Mouse (Mus musculus) monocyte, adult 5-6 weeks (primary cell): ENCODE data around the gene Rhbdd1. TPM values are rescaled to one million over a fixed set of nuclear protein-coding genes. Genes with fewer than 3 reads are reported as not detected.
A peak's percentile ranks its signal among the peaks of the same experiment; 100 is the strongest.

Experiments
- ATAC-seq: fragments of 153-309, 156-312 bp; replicated peaks from 2 replicates; pipeline ENCODE4 v1.8.0; 2017; ENCODE audit warnings: mild to moderate bottlenecking; ENCODE audit not compliant: low TSS enrichment, insufficient number of reproducible peaks, severe bottlenecking, poor library complexity, low FRiP score
- total RNA-seq: library from RNA; stranded (forward); fragments of 200-1000, 200-491, 200-594 nt; gene quantifications from 3 replicates; pipeline ENCODE4 v1.2.3, GENCODE M21; 2017

Rhbdd1 gene
- total RNA-seq = 20.5 to 28.8 TPM (median 20.9 TPM) in 3 replicates

DNA sequence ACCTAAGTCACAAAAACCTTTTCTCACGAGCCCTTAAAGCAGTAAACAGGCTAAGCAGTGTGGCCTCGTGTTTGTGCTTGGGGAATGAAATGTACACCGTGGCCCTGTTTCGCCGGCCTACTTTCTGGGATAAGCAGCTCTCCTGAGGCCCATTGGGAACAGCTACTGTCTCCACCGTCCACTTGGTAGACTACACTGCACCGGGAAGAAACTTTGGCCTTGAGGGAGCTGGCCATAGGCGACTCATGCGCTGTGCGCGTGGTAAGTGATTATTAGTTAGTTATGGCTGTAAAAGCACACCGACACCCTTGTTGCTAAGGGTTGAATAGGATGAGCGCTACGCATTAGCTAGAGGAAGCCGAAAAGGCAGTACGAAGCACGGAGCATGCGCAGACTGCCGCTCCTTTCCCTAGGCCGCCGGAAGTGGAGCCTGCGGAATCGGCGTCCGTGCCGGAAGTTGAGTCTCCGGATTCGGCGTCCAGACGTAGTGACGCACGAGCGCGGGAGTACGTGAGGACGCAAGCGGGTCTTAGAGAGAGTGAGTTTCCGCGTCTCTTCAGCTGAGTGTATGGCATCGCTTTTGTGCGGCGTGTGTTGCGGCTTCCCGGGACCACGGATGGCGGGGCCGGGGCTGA lies at the start of gene Rhbdd1:
Gene Rhbdd1, plus strand, starts transcription at position 342 of the 635 bp plus-strand sequence.
- peak; percentile 99 for ATAC-seq

DNA sequence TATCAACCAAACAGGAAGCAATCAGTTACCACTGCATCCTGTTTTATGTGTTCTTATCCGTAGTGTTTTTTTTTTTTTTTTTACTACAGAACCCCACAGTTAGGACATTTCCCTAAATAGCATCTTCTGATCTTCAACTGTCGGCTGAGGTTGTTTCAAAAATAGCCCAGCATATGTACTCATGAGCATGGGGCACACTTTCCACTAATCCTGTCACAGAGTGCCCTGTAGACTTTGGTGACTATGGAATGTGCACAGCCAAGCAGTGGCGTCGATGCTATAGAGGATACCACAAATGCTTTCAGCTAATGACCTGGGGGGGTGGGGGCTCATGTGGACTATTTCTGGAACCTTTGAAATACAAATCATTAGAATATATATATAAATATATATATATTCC lies 48.7 kb upstream of the Rhbdd1 start:
- no peak for ATAC-seq

DNA sequence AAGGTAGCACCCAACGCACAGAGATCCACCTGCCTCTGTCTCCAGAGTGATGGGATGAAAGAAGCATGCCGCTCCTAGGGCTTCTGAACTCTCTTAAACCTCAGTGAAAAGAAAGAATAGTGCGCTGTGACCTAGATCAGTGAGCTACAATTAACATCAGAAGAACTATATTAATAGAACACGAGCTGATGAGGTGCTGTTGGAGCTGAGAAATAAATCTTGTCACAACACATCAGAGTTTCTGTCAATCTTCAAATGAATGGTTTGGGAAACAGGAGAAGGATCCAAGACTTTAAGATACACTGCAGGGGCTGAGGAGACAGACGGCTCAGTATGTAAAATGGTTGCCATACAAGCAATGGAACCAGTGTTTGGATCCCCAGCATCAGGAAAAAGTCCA lies 44.0 kb upstream of the Rhbdd1 start:
- ATAC-seq = no peak

DNA sequence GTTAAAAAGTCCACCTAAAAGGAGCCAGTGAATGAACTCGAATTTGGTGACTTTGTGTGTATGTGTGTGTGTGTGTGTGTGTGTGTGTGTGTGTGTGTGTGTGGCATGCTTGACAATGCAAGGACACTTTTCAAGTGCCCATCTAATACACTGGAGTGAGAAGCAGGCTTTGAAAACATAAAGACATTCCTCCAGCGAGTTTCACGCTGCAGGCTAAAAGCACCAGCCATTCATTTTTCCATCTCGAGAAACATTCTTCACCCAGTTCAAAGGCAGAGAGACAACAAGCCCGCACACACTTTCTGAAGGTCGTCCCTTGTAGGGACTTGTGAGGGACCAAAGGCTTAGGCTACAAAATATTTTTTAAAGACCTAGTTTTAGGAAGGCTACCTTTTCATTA lies 42.7 kb upstream of the Rhbdd1 start:
- ATAC-seq = no peak

DNA sequence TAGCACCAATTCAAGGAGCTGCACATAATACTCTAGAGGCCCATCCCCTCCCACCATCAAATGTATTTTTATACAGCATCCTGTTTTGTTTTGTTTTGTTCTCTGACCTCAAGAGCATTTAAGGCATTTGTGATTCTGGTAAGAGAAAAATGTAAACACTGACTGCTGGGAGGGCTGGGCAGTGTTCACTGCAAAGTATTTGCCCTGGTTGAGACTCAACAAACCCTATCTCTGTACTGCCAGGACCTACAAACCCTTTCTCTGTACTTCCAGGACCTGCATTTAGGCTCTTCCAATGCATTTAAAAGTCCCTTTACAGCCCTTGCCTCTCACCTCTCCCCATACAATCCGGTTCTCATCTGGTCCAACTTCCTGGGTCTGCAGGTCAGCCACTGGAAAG lies 41.9 kb upstream of the Rhbdd1 start:
- no peak for ATAC-seq

DNA sequence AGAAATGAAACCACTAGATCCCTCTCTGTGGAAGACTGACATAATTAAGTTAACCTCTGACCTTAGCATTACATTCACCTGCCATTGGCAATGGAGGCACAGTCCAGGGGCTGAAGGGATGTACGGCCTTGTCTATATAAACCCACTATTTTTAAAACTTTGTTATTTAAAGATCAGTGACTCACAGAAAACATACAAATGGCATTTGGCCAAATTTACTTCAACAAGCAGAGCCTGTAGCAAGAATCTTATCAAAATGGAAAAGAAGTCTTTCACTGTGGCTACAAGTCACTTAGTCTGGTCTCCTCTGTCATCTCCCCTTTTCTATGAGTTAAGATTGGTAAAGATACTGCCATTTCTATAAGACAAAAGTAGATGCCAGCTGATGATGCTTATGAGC lies 36.5 kb upstream of the Rhbdd1 start:
- ATAC-seq = no peak

DNA sequence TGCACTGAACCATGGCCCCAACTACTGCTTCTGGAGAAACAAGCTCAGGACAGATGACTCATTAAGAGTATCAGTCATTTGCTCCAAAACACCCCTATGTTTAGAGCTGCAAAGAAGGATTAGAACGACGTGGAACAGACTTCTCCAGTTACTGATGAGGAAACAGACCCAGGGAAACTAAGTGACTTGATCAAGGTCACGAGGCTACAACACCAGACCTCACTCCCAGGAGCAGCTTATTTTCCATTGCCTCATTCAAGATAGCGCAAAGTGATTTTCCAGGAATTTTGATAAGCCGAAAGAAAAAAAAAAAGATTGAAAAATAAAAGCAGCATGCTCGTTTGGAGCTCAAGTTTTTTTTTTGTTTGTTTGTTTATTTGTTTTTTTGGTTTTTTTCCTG lies 34.4 kb upstream of the Rhbdd1 start:
- no peak for ATAC-seq

DNA sequence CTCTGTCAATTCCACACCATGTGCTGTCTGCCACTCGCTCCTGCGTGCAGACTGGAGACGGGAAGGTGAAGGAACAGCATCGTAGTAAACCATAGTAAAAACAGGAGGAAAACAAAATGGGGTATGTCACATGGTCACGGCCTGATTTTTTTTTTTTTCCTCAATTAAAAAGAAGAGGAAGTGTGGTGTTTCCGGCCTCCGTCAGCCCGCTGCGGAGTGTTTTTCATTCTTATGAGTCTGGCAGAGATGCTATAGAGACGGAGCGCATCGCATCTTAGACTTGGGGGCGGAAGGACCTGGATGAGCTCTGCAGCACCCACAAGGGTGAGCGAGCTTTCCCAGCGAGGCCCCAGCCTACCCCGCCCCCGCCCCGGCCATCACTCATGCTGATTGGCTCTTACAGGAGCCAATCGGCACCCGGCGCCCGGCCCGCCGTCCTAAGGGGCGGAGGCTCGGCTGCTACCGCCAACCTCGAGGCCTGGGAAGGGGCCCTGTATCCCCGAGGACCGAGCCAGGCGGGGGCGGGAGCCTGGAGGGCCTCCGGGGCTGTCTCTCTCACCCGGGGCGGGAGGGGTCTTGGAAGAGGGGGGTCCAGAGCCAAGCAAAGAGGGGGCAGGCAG lies 33.1 kb upstream of the Rhbdd1 start:
- ATAC-seq = peak; percentile 77

DNA sequence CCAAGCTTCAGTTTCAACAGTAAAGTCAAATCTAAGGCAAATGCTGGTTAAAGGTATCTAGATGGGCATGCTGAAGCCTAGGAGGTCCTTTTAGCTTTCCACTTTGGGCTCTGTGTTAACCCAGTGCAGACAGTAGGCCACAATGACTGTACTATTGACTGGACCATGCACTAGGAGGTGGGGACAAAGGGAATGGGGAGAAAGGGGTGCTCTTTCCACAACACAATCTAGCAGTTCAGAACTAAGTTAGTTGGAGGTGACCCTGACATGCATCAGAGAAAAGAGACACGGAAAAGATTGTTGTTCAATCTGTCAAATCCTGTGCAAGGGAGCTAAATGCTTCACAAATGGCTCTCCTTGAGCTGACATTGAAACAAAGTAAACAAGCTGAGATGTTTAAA lies 32.4 kb upstream of the Rhbdd1 start:
- ATAC-seq = no peak

DNA sequence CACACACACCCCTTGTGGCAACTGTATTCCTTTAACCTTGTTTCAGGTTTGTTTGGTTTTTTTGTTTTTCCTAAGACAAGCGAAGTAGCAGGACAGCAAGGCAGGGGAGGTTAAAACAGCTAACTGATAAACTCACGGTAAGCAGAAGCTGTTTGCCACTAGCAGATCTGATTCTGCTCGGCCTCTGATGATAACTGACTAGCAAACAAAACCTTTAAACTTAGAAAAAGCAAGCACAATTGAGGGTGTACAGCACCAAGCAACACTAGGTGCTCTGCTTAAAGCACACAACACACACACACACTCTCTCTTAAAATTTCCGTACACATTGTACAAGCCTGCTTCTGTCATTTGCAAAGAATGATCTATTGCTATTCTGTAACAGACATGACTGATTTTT lies 31.8 kb upstream of the Rhbdd1 start:
- ATAC-seq = no peak

DNA sequence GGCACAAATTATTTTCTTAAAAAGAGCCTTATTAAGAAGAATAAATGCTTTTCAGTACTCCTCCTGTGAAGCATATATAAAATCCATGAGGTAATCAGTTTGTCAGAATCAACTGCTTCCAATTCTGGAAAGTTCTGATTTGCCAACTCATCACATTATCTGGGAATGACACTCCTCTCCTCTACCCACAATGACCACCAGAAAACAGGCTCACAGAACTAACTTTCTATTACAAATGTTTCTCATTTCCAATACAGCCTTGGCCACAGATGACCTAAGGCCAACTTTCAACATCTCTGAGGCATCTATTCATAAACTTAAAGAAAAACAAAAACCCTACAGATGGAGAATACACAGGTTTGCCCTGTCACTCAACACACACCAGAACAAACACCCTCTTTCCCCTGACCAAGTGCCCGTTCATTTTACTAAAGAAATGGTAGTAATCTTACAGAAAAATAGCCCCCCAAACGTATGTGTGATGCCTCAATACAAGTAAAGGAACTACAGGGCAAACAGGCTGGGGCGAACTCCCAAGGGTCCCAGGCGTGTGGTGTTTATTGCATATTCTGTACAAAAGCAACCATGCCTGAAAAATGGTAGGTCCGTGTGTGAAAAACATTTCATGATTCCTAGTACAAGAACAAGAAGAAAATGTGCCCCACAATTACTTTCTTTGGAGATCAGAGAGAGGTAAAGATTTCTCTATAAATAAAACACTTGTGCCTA lies 30.6 kb upstream of the Rhbdd1 start:
- no peak for ATAC-seq

DNA sequence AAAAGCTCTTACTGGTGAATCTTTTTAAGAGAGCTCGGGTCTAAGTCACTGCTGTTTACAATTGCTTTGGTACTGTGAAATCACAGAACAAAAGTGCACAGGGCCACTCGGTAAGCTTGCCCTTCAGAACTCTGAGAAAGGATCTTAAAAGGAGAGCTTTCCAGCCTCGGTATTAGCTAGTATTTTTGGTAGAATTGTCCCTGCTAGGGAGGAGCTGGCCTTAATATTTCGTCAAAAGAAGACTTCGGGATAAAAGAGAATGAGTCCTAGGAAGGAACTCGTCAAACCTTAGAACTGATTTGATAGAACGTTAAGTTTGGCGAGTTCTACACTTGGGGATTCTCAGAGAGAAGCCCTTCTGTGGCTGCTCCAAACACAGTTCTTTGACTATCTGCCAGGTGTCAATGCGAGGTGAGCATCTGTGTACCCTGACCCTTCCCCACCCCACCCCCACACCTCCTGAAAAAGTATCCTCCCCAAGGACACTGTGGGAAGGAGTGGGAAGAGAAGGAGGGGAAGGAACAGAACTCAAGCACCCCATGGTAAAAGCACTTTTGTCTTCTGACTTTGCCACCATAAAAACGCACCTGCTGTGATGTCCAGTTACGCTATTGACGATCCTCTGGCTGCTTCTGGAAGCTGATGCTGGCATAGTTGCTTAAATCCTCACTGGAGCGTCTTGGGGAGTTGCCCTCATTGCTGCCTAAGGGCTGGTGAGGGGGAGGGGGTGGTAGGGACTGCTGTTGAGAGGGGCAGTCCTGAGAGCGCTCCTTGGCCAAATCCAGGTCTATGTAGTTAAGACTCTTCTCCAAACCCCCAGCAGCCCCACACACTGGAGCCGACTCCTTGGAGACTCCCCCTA lies 29.8 kb upstream of the Rhbdd1 start:
- no peak for ATAC-seq

DNA sequence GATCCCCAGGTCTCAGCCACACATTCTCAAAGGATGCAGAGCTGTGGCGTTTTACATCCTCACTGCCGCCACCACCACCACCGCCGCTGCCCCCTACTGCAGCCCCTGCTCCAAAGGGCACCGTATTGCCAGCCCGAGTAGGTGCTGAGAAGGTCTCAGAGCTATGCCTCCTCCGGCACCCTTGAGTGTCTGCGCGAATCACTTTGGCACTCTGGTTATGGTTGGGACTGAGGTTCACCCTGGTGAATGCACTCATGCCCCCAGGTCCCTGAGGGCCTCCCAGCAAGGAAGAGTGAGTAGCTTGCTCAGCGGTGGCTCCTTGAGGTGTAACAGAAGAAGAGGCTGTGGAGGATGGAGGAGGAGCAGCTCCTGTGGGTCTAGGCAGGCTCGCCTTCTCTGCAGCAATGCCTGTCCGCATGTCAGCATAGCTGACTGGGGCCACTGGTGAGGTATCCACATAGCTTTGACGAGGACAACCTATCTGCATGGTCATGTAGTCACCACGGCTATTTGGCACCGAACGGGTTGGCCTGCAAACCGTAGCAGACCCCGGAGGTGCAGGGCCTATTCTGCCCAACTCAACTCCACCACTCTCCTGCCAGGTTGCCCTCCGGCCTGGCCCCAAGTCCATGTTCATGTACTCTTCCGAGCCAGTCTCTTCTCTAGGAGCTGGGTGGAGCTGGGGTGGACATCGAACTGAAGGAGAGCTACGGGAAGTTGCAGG lies 29.0 kb upstream of the Rhbdd1 start:
- no peak for ATAC-seq

DNA sequence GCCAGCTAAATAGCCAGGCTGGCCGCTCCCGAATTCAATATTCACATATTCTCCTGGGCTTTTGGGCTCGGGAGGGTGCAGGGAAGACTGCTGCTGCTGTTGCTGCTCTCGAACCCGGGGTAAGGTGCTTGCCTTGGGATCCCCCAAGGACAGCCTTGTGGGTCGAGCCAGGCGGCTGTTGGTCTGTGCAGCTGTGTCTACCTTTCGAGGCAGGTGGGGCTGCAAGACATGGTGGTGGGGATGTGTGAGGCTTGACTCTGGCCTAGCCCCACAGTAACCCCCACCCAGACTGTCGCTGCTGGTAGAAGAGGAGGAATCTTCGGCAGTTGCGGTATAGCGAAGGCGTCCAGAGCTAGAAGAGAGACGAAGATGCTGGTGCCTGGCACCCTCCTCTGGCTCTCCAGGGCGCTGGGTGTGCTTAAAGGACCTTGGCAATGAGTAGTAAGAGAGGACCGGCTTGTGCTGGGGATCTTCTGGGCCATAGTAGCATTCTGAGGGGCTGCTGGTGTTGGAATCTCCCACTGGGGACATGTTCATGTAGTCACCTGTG lies 28.4 kb upstream of the Rhbdd1 start:
- no peak for ATAC-seq

DNA sequence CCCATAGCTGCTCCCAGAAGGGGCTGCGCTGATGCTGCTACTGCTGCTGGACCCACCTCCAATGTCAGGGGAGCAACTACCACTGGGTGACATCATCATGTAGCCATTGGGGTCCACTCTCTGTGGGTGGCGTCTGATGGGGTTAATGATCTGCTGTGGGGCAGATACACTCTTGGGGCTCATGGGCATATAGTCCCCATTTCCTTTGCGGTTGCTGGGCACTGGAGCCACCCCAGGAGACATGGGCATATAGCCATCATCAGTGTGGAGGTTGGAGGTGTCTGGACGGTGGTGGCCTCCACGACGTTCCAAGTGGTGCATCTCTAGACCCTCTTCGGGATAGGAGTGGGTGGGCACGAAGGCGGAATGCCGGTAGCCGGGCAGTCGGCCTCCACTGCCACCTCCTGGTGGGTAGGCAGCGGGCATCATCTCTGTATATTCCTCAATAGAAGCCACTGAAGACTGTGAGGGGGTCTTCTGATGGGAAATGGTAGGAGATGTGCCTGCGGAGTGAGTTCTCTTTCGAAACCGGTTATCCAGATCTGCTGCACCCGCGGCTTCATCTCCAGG lies 27.7 kb upstream of the Rhbdd1 start:
- ATAC-seq = no peak

DNA sequence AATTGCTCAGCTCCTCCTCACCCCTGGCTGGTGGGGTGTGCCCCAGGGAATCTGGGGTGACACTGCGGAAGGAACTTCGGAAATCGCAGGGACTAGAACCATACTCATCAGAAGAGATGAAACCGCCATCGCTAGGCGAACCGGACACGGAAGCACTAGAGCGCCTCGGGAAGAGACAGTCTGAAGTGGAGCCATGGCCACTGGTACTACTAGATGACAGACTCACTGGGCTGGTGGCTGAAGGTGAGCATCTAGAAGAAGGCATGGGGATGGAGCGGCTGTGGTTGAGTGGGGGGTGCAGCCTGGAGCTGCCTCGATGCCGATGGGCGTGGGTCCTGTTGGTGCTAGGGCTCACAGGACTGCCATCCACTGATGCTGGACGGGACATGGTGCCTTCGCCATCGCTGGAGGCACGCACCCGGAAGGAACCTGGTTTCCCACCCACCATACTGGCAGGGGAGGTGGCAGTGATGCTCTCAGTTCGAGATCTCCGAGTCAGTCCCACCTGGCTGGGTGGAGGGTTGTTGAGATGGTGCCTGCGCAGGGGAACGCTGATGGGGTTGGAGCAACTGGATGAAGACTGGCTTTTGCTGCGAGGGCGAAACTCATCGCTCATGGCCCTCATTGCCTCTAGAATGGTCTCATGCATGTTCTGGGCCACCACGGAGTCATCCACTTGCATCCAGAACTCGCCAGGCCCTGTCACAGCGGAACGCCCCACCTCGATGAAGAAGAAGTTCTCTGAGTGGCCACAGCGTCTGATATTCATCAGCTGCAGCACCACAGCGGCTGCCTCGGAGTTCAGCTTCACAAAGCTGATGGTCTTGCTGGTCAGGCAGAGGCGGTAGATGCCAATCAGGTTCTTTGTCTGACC lies 26.9 kb upstream of the Rhbdd1 start:
- no peak for ATAC-seq

DNA sequence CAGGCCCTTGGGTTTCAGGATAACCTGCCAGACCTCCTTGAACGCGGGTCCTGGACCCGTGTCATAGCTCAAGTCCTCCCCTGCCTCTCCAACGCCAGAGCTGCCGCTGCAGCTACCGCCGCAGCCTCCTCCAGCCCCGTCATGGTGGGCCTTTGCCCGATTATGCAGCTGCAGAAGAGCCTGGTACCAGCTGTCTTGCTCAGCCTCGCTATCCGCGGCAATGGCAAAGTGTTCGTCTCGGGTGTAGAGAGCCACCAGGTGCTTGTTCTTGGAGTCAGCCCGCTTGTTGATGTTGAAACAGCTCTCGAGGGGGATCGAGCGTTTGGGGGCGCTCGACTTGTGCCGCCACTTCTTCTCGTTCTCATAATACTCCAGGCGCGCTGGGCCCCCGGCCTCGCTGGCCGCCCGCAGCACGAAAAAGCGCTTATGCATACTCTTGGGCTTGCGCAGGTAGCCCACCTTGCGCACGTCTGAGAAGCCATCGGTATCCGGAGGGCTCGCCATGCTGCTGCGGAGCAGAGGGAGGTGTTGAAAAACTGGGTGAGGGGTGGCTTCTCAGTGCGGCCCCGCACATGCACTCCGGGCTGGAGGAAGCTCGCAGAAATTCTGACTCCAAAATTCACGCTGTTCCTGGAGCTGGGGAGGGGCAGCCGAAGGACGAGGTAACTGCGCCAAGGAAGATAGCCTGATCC lies 26.1 kb upstream of the Rhbdd1 start:
- ATAC-seq = no peak
